Mouse (Mus musculus): ENCODE measurements around the gene Atp5l. TPM values are rescaled to one million over a fixed set of nuclear protein-coding genes. Genes with fewer than 3 reads are reported as not detected.

Gene Atp5l
- total and polyA plus RNA-seq, 3 experiments: 41.5 to 130 (median 73.1) TPM

- no peak for TF ChIP-seq GATA2 (IDR thresholded peaks at IDR 0.05; ENCODE audit: borderline replicate concordance, low read depth, low read length)
- no peak for TF ChIP-seq GATA1 (IDR thresholded peaks at IDR 0.05; ENCODE audit: borderline replicate concordance, low read length)
- no peak for TF ChIP-seq CTCF (IDR thresholded peaks at IDR 0.05; ENCODE audit: low read depth, low read length)
- no peak for TF ChIP-seq POLR2AphosphoS5 (IDR thresholded peaks at IDR 0.05; ENCODE audit: insufficient replicate concordance, low read depth, low read length)
- no peak for TF ChIP-seq TAL1 (conservative IDR thresholded peaks at IDR 0.05; ENCODE audit: low read depth, low read length)
- peaks cover 5% of the 10 kb centered on the region; the same call in 1 of the 2 replicates for H3K27me3 ChIP-seq (ENCODE audit: insufficient read depth, low read length)
- peaks cover 22% of the 10 kb centered on the region for H3K36me3 ChIP-seq (replicated peaks)
- DNase-seq (ENCODE audit: low spot score) (no peak), ATAC-seq (ENCODE audit: extremely low read depth, insufficient number of reproducible peaks, low FRiP score, poor library complexity, severe bottlenecking) (no peak)
- H3K9me3 ChIP-seq (replicated peaks): no peaks in the 10 kb centered on the region
- H3K4me3 ChIP-seq (ENCODE audit: low read depth, low read length): no peak overlapping the region
- H3K4me1 ChIP-seq (ENCODE audit: insufficient read depth, low read depth, low read length): no peaks in the 10 kb centered on the region
These were observed 16.7 kb downstream of the Atp5l start for GRCm38 (mm10) chr9:44903856-44904255.

DNA sequence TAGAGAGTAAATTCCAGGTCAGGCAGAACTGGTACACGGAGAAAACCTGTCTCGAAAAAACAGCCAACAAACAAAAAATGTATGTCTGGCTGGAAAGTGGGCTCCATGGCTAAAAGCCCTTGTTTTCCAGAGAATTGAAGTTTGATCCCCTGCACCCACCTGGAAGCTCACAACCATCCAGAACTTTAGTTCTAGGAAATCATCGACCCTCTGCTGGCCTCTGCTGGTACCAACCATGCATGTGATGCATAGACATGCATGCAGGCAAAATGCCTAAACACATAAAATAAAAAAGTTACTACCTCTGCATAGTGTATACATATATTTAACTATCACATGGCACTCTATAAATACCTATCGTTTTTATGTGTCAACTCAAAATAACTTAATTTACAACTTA is 20.1 kb downstream of the Atp5l start:
- no peak for ATAC-seq (ENCODE audit: extremely low read depth, insufficient number of reproducible peaks, low FRiP score, poor library complexity, severe bottlenecking)

DNA sequence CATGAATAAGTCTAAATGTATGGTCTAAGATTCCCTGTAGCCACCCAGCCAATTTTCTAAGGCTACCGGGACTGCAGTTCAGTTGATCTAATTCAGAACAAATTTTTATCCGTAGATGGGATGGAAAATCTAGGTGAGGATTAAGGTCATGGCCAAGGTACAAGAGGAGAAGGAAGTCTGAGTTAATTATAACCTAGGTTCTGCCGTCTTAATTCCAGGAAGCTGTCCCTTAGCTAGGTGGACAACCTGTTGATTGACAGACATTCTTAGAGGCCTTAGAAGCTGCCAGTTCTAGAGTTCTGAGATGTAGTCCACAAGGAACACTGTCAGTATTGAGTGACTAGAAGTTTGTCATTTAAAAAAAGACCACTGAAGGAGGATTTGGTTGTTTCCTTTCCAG is 20.8 kb downstream of the Atp5l start:
- H3K36me3 ChIP-seq (replicated peaks): no peaks in the 10 kb centered on the region
- H3K4me1 ChIP-seq (ENCODE audit: insufficient read depth, low read depth, low read length): peaks cover 4% of the 10 kb centered on the region; the same call in 1 of the 2 replicates
- no peak for ATAC-seq (ENCODE audit: extremely low read depth, insufficient number of reproducible peaks, low FRiP score, poor library complexity, severe bottlenecking)
- H3K9me3 ChIP-seq (replicated peaks): no peaks in the 10 kb centered on the region
- DNase-seq (ENCODE audit: low spot score): no peak
- H3K27me3 ChIP-seq (ENCODE audit: insufficient read depth, low read length): peaks cover 22% of the 10 kb centered on the region; the same call in 1 of the 2 replicates
- TF ChIP-seq GATA1 (IDR thresholded peaks at IDR 0.05; ENCODE audit: borderline replicate concordance, low read length) (no peak), POLR2AphosphoS5 (IDR thresholded peaks at IDR 0.05; ENCODE audit: insufficient replicate concordance, low read depth, low read length) (no peak), TAL1 (conservative IDR thresholded peaks at IDR 0.05; ENCODE audit: low read depth, low read length) (no peak), CTCF (IDR thresholded peaks at IDR 0.05; ENCODE audit: low read depth, low read length) (no peak), GATA2 (IDR thresholded peaks at IDR 0.05; ENCODE audit: borderline replicate concordance, low read depth, low read length) (no peak)
- H3K4me3 ChIP-seq (ENCODE audit: low read depth, low read length): no peak overlapping the region

More for the DNA sequence above, 20.1 kb downstream of the Atp5l start:
- no peak for TF ChIP-seq TAL1 (conservative IDR thresholded peaks at IDR 0.05; ENCODE audit: low read depth, low read length)
- TF ChIP-seq GATA2 (IDR thresholded peaks at IDR 0.05; ENCODE audit: borderline replicate concordance, low read depth, low read length): no peak
- TF ChIP-seq GATA1 (IDR thresholded peaks at IDR 0.05; ENCODE audit: borderline replicate concordance, low read length): no peak
- TF ChIP-seq POLR2AphosphoS5 (IDR thresholded peaks at IDR 0.05; ENCODE audit: insufficient replicate concordance, low read depth, low read length): no peak
- TF ChIP-seq CTCF (IDR thresholded peaks at IDR 0.05; ENCODE audit: low read depth, low read length): no peak
- Histone ChIP-seq H3K4me1 (ENCODE audit: insufficient read depth, low read depth, low read length) (no peaks in the 10 kb centered on the region), H3K9me3 (replicated peaks) (no peaks in the 10 kb centered on the region), H3K4me3 (ENCODE audit: low read depth, low read length) (no peak overlapping the region), H3K36me3 (replicated peaks) (peaks cover 4% of the 10 kb centered on the region), H3K27me3 (ENCODE audit: insufficient read depth, low read length) (peaks cover 18% of the 10 kb centered on the region; the same call in 1 of the 2 replicates)
- DNase-seq (ENCODE audit: low spot score): no peak

DNA sequence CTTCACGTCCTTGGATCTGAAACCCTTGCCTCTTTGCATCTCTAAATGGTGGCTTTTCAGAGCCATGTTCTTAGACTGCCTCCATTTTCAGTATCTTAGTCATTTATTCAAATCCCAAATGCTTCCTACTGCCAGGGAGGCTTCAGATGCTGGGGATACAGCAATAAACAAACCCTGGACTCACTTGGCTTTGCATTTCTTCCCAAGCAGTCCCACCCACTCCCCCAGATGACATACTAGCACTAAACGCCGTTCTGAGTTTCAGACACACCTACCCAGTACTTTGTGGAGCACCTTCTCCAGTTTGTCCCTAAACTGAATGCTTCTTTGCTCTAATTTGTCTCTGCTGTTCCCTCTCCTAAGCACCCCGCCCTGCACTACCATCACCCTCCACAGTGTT is 23.5 kb downstream of the Atp5l start:
- TF ChIP-seq GATA2 (IDR thresholded peaks at IDR 0.05; ENCODE audit: borderline replicate concordance, low read depth, low read length): no peak
- no peak for TF ChIP-seq POLR2AphosphoS5 (IDR thresholded peaks at IDR 0.05; ENCODE audit: insufficient replicate concordance, low read depth, low read length)
- no peak for TF ChIP-seq GATA1 (IDR thresholded peaks at IDR 0.05; ENCODE audit: borderline replicate concordance, low read length)
- no peak for TF ChIP-seq CTCF (IDR thresholded peaks at IDR 0.05; ENCODE audit: low read depth, low read length)
- no peak for TF ChIP-seq TAL1 (conservative IDR thresholded peaks at IDR 0.05; ENCODE audit: low read depth, low read length)
- no peak overlapping the region for H3K4me3 ChIP-seq (ENCODE audit: low read depth, low read length)
- ATAC-seq (ENCODE audit: extremely low read depth, insufficient number of reproducible peaks, low FRiP score, poor library complexity, severe bottlenecking) (no peak), DNase-seq (ENCODE audit: low spot score) (no peak)
- H3K27me3 ChIP-seq (ENCODE audit: insufficient read depth, low read length): peaks cover 32% of the 10 kb centered on the region
- no peaks in the 10 kb centered on the region for H3K36me3 ChIP-seq (replicated peaks)
- no peaks in the 10 kb centered on the region for H3K9me3 ChIP-seq (replicated peaks)
- H3K4me1 ChIP-seq (ENCODE audit: insufficient read depth, low read depth, low read length): peaks cover 8% of the 10 kb centered on the region; the same call in 1 of the 2 replicates

GRCm38 (mm10) chr9:44892664-44893063 is 27.9 kb downstream of the Atp5l start:
- no peak for TF ChIP-seq GATA2 (IDR thresholded peaks at IDR 0.05; ENCODE audit: borderline replicate concordance, low read depth, low read length)
- no peak for TF ChIP-seq TAL1 (conservative IDR thresholded peaks at IDR 0.05; ENCODE audit: low read depth, low read length)
- no peak for TF ChIP-seq GATA1 (IDR thresholded peaks at IDR 0.05; ENCODE audit: borderline replicate concordance, low read length)
- no peak for TF ChIP-seq POLR2AphosphoS5 (IDR thresholded peaks at IDR 0.05; ENCODE audit: insufficient replicate concordance, low read depth, low read length)
- TF ChIP-seq CTCF (IDR thresholded peaks at IDR 0.05; ENCODE audit: low read depth, low read length): no peak
- Histone ChIP-seq H3K4me1 (ENCODE audit: insufficient read depth, low read depth, low read length) (peaks cover 16% of the 10 kb centered on the region), H3K4me3 (ENCODE audit: low read depth, low read length) (no peak overlapping the region), H3K9me3 (replicated peaks) (no peaks in the 10 kb centered on the region), H3K36me3 (replicated peaks) (no peaks in the 10 kb centered on the region), H3K27me3 (ENCODE audit: insufficient read depth, low read length) (peaks cover 57% of the 10 kb centered on the region)
- DNase-seq (ENCODE audit: low spot score): no peak
- no peak for ATAC-seq (ENCODE audit: extremely low read depth, insufficient number of reproducible peaks, low FRiP score, poor library complexity, severe bottlenecking)

DNA sequence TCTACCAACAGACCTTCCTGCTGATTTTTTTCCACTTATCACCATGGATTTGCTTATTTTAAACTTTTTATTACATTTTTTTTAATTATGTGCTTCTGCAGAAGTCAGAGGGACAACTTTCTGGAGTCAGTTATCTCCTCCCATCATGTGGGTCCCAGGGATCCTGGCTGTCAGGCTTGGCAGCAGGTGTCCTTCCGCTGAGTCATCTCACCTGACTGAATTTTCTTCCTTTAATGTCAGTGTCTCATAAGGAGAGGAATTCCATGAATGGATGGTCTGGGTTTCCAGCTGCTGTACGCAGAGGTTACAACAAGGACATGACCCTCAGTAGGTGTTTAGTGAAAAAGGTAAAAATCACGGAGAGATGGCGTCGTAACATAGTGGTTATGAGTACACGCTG is 29.3 kb downstream of the Atp5l start:
- peaks cover 16% of the 10 kb centered on the region for H3K4me1 ChIP-seq (ENCODE audit: insufficient read depth, low read depth, low read length)
- H3K36me3 ChIP-seq (replicated peaks): no peaks in the 10 kb centered on the region
- no peak for DNase-seq (ENCODE audit: low spot score)
- TF ChIP-seq GATA2 (IDR thresholded peaks at IDR 0.05; ENCODE audit: borderline replicate concordance, low read depth, low read length) (no peak), TAL1 (conservative IDR thresholded peaks at IDR 0.05; ENCODE audit: low read depth, low read length) (no peak), GATA1 (IDR thresholded peaks at IDR 0.05; ENCODE audit: borderline replicate concordance, low read length) (no peak), POLR2AphosphoS5 (IDR thresholded peaks at IDR 0.05; ENCODE audit: insufficient replicate concordance, low read depth, low read length) (no peak), CTCF (IDR thresholded peaks at IDR 0.05; ENCODE audit: low read depth, low read length) (no peak)
- H3K9me3 ChIP-seq (replicated peaks): no peaks in the 10 kb centered on the region
- no peak overlapping the region for H3K4me3 ChIP-seq (ENCODE audit: low read depth, low read length)
- ATAC-seq (ENCODE audit: extremely low read depth, insufficient number of reproducible peaks, low FRiP score, poor library complexity, severe bottlenecking): no peak
- H3K27me3 ChIP-seq (ENCODE audit: insufficient read depth, low read length): peaks cover 53% of the 10 kb centered on the region
